13 mouse cellular contexts compared by ENCODE assay signal in the genomic region with DNA sequence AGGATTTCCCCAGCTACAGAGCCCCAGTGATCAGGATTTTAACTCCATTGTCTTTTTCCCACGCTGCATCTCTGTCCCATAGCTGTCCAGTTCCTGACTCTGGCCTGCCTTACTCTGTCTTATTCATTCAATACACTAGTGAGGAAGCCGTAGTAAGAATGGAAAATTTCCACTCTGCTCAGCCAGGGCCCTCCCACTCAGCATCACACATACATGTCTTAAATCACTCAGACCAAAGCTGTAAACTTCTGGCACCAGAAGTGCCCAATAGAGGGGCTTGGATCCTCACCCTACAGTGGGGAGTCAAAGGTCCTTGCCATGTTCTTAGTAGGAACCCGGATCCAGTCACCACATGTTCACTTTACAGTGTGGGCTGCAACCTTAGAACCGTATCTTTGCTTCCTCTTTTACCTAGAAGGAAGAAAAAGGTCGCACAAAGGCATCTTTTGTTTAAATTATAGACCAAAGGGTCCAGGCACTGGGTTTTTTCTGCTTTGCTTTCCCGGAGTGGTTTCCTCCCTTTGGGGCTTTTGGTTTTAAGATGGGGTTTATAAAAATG. TPM values are rescaled to one million over a fixed set of nuclear protein-coding genes. Genes with fewer than 3 reads are reported as not detected.
DNase-seq lines count a peak whose midpoint lies in the region; ATAC-seq and TF ChIP-seq lines count a peak whose summit lies in the region.
"Had no signal": no experiment of that assay in that cellular context is flagged by ENCODE, and none has a peak within 500 bp of the region (broad histone marks: within the 10 kb centered on the region; RNA-seq: fewer than 3 reads in every experiment).

No protein-coding gene starts in this region.

- WGBS in kidney, embryonic 16.5 days: 13% methylated on average over 6 of the region's 6 CpGs
- WGBS in thymus, adult 2 months: 23% methylated on average over 6 of the region's 6 CpGs

- no peak overlapping the region for H3K4me2 ChIP-seq in kidney, embryonic 16.5 days (replicated peaks; ENCODE audit: low read depth, low read length)
- H3K4me2 ChIP-seq: embryonic facial prominence, embryonic 13.5 days; forebrain, embryonic 12.5 days; hindbrain, embryonic 12.5 days; liver, embryonic 11.5 days had no signal

- H3K9ac ChIP-seq in kidney, embryonic 16.5 days (replicated peaks; ENCODE audit: low read length): no peak overlapping the region
- H3K9ac ChIP-seq in MEL (ENCODE audit: control insufficient read depth, low read depth, low read length, poor library complexity, severe bottlenecking): no peak overlapping the region
- H3K9ac ChIP-seq: embryonic facial prominence, embryonic 13.5 days; forebrain, embryonic 12.5 days; hindbrain, embryonic 12.5 days had no signal

- H3K36me3 ChIP-seq in kidney, embryonic 16.5 days (ENCODE audit: insufficient read depth, low read length): no peaks in the 10 kb centered on the region
- no peaks in the 10 kb centered on the region for H3K36me3 ChIP-seq in MEL (ENCODE audit: control insufficient read depth in 1 of 2, insufficient read depth in 2 of 2, low read length in 2 of 2)
- H3K36me3 ChIP-seq in splenic B cell, adult 2 months (ENCODE audit: control insufficient read depth, insufficient read depth, low read length, poor library complexity, severe bottlenecking): no peaks in the 10 kb centered on the region
- H3K36me3 ChIP-seq in thymus, adult 2 months (ENCODE audit: control insufficient read depth, insufficient read depth, low read length): no peaks in the 10 kb centered on the region
- H3K36me3 ChIP-seq: embryonic facial prominence, embryonic 13.5 days; forebrain, embryonic 12.5 days; hindbrain, embryonic 12.5 days had no signal

- no peak for TF ChIP-seq RAD21 in MEL (IDR thresholded peaks at IDR 0.05; ENCODE audit: low read depth, low read length)

- no peaks in the 10 kb centered on the region for H3K27me3 ChIP-seq in kidney, embryonic 16.5 days (ENCODE audit: insufficient read depth, low read length)
- peaks cover 0 to 2% of the 10 kb centered on the region in 2 experiments; a peak in 1 of 4 replicates for H3K27me3 ChIP-seq in MEL (ENCODE audit: control insufficient read depth in 1 of 2, insufficient read depth in 2 of 2, low read length in 2 of 2)
- H3K27me3 ChIP-seq in splenic B cell, adult 2 months (ENCODE audit: control insufficient read depth, insufficient read depth, low read length, poor library complexity, severe bottlenecking): no peaks in the 10 kb centered on the region
- H3K27me3 ChIP-seq in thymus, adult 2 months (ENCODE audit: control insufficient read depth, insufficient read depth, low read length): no peaks in the 10 kb centered on the region
- H3K27me3 ChIP-seq: embryonic facial prominence, embryonic 13.5 days; forebrain, embryonic 12.5 days; hindbrain, embryonic 12.5 days had no signal

- peak overlapping the region; percentile 80 for H3K27ac ChIP-seq in kidney, embryonic 16.5 days (ENCODE audit: low read length)
- no peak overlapping the region for H3K27ac ChIP-seq in MEL (ENCODE audit: control insufficient read depth, low read depth, low read length)
- H3K27ac ChIP-seq in thymus, adult 2 months (ENCODE audit: control insufficient read depth, insufficient read depth, low read length): no peak overlapping the region
- H3K27ac ChIP-seq: embryonic facial prominence, embryonic 13.5 days; forebrain, embryonic 12.5 days; hindbrain, embryonic 12.5 days had no signal

- no peak for TF ChIP-seq EP300 in MEL (IDR thresholded peaks at IDR 0.05; ENCODE audit: low read depth in 1 of 2, low read length in 2 of 2)

- no peak for TF ChIP-seq CTCF in MEL (IDR thresholded peaks at IDR 0.05 in 2 of 3, conservative IDR thresholded peaks at IDR 0.05 in 1 of 3; ENCODE audit: control insufficient read depth in 1 of 3, insufficient read depth in 1 of 3, low read depth in 2 of 3, low read length in 3 of 3, poor library complexity in 1 of 3, severe bottlenecking in 1 of 3)
- no peak for TF ChIP-seq CTCF in thymus, adult 2 months (IDR thresholded peaks at IDR 0.05; ENCODE audit: borderline replicate concordance, control insufficient read depth, extremely low read depth, insufficient read depth, low read length, poor library complexity)

- H3K9me3 ChIP-seq in kidney, embryonic 16.5 days (ENCODE audit: low read length): no peaks in the 10 kb centered on the region
- no peaks in the 10 kb centered on the region for H3K9me3 ChIP-seq in MEL (replicated peaks; ENCODE audit: insufficient read depth, low read length)
- H3K9me3 ChIP-seq: embryonic facial prominence, embryonic 13.5 days; forebrain, embryonic 12.5 days; hindbrain, embryonic 12.5 days had no signal

- no peak for TF ChIP-seq POLR2A in MEL (IDR thresholded peaks at IDR 0.05; ENCODE audit: control insufficient read depth in 1 of 2, insufficient read depth in 1 of 2, low read depth in 1 of 2, low read length in 2 of 2, poor library complexity in 1 of 2)
- no peak for TF ChIP-seq POLR2A in thymus, adult 2 months (IDR thresholded peaks at IDR 0.05; ENCODE audit: control insufficient read depth, extremely low read depth, insufficient read depth, low read length, poor library complexity)

- H3K4me3 ChIP-seq in kidney, embryonic 16.5 days (ENCODE audit: low read length): no peak overlapping the region
- no peak overlapping the region for H3K4me3 ChIP-seq in MEL (ENCODE audit: control insufficient read depth in 1 of 2, insufficient read depth in 1 of 2, low read depth in 2 of 2, low read length in 2 of 2)
- no peak overlapping the region for H3K4me3 ChIP-seq in thymus, adult 2 months (ENCODE audit: control insufficient read depth, insufficient read depth, low read length)
- H3K4me3 ChIP-seq: embryonic facial prominence, embryonic 13.5 days; forebrain, embryonic 12.5 days; hindbrain, embryonic 12.5 days had no signal

- no peaks in the 10 kb centered on the region for H3K79me2 ChIP-seq in MEL (ENCODE audit: control insufficient read depth, insufficient read depth, low read length, poor library complexity)

- H3K4me1 ChIP-seq in kidney, embryonic 16.5 days (ENCODE audit: insufficient read depth, low read length): peaks cover 17% of the 10 kb centered on the region
- H3K4me1 ChIP-seq in MEL (ENCODE audit: control insufficient read depth in 1 of 2, insufficient read depth in 2 of 2, low read length in 2 of 2): no peaks in the 10 kb centered on the region
- peaks cover 14% of the 10 kb centered on the region for H3K4me1 ChIP-seq in thymus, adult 2 months (replicated peaks; ENCODE audit: control insufficient read depth, insufficient read depth, low read length)
- H3K4me1 ChIP-seq: forebrain, embryonic 12.5 days; hindbrain, embryonic 12.5 days had no signal

- ATAC-seq in kidney, embryonic 16.5 days (ENCODE audit: low FRiP score, low TSS enrichment): peak; percentile 62
- peak; percentile 65 to 66 for ATAC-seq in hematopoietic stem cell, adult 5-6 weeks (replicated peaks in 1 of 2; ENCODE audit: insufficient read depth in 1 of 2, low FRiP score in 2 of 2, low TSS enrichment in 1 of 2, low read depth in 1 of 2, poor library complexity in 2 of 2, severe bottlenecking in 2 of 2)

- DNase-seq in kidney, adult 8-10 months: no peak
- DNase-seq in MEL (ENCODE audit: low read depth, low spot score): peak; percentile 16
- DNase-seq in splenic B cell, adult 2 months (ENCODE audit: low read depth, low spot score): peak; percentile 33
- no peak for DNase-seq in adrenal gland, postnatal 10 days
- DNase-seq in thymus, adult 2 months: no peak
- DNase-seq: adrenal gland, postnatal 14 days had no signal

TF ChIP-seq in MEL, 35 proteins besides CTCF, POLR2A, EP300 and RAD21:
- no peak for TF ChIP-seq TBP (IDR thresholded peaks at IDR 0.05; ENCODE audit: low read depth, low read length)
- TF ChIP-seq POLR2AphosphoS5 (IDR thresholded peaks at IDR 0.05; ENCODE audit: borderline replicate concordance, low read depth, low read length): no peak
- TF ChIP-seq ELF1 (IDR thresholded peaks at IDR 0.05; ENCODE audit: low read depth, low read length): no peak
- TF ChIP-seq UBTF (IDR thresholded peaks at IDR 0.05; ENCODE audit: borderline replicate concordance, insufficient read depth, low read depth, low read length): no peak

RNA-seq across cellular contexts. Expression of a gene that starts 3.4 kb away (rescaled TPM):
- polyA plus RNA-seq in kidney, embryonic 16.5 days (2015; fragmentation: Nextera tagmentation; extraction: Ambion mirVana): 0.56 and 1.2 TPM in 2 replicates
- total RNA-seq in MEL (2012; rRNA removed): not detected in 2 replicates
- under 1 TPM in 1 of 2 experiments, not detected in 1; 0.22 TPM for polyA plus RNA-seq in MEL (2012; ENCODE audit: insufficient read depth in 1 of 2, insufficient read length in 2 of 2, low read depth in 1 of 2, low replicate concordance in 2 of 2, missing spikeins in 1 of 2)
- total RNA-seq in hematopoietic stem cell, adult 5-6 weeks (2017): not detected in 2 replicates
- total RNA-seq in adrenal gland, postnatal 10 days (2021): not detected
- 0.08 and 0.35 TPM in 2 replicates for polyA plus RNA-seq in thymus, adult 2 months (2012; rRNA removed)
- total RNA-seq: left cerebral cortex, adult 18-20 months had no signal
- polyA plus RNA-seq: embryonic facial prominence, embryonic 13.5 days; hindbrain, embryonic 12.5 days; liver, embryonic 11.5 days had no signal

Comparison
In these comparisons a context has a peak if more than half of its experiments do, and no peak if none do; other contexts are left out.
1. DNase-seq: peak in MEL (single experiment) and splenic B cell, adult 2 months (single experiment); none in kidney, adult 8-10 months (0 of 2), adrenal gland, postnatal 10 days (single experiment) and thymus, adult 2 months (single experiment).